Mouse (Mus musculus) left cerebral cortex, adult 9 months (tissue): ENCODE data around the gene Arhgef7.

Experiments used
- DNase-seq, 2 experiments: peaks; one replicate each; pipeline ENCODE4 v3.0.0; 2022; ENCODE audit warnings: low spot score in 2 of 2

The Arhgef7 gene

DNA sequence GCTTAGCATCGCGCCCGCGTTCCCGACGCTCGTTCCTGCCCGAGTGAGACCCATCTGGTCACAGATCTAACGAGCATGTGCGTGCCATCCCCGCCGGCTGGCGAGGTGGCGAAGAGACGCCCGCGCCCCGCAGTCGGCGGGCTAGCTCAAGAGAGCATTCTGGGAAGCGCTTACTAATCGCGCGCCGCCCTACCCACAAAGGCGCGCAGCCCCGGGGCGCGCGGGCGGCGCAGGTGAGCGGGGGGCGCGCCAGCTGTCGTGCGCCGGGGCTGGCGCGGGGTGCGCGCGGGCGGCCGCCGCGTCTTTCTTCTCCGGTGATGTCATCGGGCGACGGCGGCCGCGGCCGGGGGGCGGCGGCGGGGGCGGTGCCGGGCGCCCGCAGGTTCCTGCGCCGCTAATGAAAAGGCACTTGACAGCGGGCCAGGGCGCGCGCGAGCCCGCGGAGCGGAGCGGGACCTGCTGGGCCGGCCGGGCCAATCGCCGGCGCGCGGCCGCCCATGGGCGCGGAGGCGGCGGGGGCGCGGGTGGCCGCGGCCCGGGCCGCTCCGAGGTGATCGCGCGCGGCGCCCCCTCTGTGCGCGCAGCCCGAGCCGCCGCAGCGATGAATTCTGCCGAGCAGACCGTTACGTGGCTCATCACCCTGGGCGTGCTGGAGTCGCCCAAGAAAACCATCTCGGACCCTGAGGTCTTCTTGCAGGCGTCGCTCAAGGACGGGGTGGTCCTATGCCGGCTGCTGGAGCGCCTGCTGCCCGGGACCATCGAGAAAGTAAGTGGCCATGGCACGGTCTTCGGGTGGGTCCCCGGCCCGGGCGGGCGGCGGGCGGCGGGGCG, at the start of gene Arhgef7:
Gene Arhgef7 (plus strand): TSS at position 71 of the 831 bp plus-strand sequence.
- peak; percentile 48 to 79 for DNase-seq

DNA sequence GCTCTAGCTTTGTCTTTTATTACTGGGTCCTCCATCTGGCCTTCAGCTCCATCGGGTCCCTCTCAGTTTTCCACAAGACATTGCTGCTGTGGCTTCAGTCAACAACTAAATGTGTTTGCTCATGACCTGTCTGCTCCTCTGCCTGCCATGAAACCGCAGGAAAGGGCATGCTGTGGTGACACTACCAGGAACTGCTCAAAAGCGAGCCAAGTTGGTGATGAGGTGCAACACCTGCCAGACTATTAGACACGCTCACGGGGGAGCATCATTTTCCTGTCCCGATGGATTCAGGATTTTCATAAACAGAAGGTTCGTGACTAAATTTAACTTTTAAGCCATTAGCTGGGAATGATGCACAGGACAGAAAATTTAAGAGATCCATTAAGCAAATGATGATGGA, 43.0 kb upstream of the Arhgef7 start:
- no peak for DNase-seq

DNA sequence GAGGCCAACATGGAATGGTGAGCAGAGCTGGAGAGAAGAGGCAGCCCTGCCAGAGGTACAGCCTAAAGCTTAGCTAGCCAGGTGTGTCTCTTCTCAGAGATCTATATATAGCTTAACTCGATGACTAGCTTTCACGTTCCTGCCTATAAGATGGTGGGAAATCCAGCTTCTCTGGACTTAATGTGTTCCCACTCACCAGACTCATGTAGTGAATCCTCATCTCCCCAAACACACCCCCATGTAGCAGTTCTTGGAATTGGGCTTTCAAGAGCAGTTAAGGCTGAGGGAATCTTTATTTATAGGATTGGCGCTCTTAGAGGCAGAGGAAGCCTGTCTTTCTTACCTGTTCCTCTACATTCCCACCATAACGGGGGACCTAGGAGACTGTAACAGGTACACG, 40.3 kb upstream of the Arhgef7 start:
- DNase-seq = no peak

DNA sequence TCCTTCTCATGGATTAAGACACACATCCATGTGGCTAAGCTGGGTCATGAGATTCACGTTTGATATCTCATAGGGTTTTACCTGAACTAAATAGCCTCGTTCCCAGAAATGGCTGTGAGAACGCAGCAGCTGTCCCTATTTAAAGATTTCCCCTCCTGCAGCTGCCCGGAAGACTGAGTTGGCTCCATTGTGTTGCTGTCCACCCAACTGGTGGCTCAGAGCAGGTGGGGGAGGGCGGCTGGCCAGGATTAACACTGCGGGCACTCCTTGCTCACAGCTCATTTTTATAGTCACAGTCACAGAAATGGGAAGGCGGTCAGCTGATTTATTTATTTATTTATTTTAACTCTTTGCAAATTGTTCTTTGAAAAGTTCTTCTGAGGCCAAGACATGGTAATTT, 37.6 kb upstream of the Arhgef7 start:
- DNase-seq = no peak

DNA sequence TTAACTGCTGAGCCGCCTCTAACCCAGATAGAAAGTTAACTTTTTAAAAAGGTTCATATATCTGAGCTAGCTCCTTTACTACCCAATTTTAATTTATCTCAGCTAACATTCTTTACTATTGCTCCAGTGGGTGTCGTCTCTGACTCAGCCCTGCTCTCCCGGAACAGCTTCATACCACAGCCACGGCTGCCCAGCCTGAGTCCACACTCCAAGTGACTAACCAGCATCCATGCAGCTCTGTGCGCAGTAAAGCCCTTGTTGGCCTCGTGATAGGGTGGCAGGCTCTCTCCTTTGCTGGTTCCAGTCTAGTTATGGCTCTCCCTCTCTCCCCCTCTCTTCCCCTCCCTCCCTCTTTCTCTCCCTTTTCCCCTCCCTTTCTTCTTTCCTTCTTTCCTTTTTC, 36.2 kb upstream of the Arhgef7 start:
- DNase-seq = no peak

DNA sequence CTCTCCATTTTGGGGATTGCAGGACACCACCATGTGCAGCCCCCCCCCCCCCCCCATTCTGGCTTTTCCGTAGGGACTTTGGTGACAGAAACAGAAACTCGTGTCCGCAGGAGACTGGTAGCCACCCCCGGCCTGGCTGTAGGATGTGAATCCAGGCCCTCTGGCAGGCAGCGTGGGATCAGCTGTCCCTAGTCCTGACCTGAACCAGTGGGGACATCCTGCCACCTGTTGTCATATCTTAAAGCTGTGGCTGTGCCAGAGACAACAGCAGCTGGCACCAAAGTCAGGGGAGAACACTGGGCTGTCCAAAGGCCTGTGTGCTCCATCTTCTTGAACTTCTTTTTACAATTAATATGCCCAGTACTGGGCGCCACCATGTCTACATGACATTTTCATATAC, 35.8 kb upstream of the Arhgef7 start:
- no peak for DNase-seq

DNA sequence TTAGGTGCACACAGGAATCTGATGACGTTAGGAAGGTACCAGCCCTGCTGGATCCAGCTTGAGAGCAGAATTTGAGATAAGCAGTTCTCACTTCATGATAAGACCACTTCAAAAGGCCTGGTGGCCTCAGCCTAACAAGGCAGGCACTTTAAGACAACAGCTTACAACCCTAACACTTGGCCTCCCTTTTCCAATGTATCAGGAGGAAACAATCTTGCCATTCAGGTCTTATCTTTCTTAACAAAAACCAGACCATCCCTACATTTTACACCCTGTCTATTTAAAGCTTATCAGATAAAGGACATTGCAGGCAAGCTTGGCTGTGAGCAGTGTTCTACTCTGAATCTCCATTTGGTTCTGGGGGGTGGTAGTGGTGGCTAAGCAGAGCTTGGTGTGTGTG, 35.1 kb upstream of the Arhgef7 start:
- DNase-seq = no peak

DNA sequence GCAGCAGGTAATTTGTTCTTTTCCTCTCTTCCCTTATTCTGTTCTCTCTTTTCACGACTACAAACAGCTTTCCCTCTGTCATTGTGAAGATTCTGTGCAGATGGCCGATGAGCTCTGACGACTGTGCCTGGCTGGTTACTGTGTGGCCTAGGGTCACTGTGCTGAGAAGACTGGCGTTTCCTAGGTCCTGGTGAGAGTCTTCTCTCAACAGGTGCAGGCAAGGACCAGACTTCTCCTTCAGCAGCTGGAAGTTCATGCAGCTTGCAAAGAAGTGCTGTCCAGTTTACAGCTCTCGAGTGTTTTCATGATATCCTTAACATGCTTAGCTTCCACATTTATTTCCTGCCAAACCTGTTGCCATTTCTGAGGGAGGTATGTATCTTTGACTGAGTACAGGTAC, 33.5 kb upstream of the Arhgef7 start:
- DNase-seq = no peak

DNA sequence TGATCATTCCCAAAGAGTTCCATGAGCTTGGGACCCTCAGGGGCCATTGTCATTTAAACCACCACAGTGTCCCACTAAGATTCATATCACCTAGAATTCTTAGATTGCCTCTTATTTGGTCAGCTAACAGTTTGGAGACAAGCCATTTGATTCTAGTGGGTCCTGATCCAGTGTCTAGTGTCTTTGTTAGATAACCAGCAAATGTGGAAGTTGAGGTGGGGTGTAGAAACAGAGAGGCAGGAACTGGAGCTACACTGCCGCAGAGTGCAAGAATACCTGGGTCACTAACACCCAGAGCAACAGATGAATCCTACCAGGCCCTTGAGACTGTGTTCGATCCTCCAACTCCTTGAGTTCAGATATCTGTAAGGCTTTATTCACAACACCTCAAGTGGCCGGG, 31.3 kb upstream of the Arhgef7 start:
- no peak for DNase-seq

DNA sequence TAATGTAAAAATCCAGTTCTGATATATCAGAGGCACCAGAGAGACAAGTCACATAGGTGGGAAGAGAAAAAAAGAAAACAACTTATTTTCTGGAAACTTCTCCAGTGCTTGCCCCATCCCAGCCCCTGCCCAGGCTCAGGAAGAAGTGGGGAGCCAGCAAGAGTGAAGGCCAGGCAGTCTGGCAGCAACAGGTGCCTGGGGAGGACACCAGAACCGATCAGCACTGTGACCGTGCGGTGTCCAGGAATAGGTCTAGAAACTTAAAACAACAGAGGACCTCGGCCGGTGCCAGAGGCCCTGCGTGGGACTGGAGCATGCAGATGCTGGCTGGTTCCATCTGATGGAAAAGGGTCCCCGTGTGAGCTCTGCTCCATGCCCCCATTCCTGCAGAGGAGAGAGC, 30.1 kb upstream of the Arhgef7 start:
- DNase-seq = no peak

DNA sequence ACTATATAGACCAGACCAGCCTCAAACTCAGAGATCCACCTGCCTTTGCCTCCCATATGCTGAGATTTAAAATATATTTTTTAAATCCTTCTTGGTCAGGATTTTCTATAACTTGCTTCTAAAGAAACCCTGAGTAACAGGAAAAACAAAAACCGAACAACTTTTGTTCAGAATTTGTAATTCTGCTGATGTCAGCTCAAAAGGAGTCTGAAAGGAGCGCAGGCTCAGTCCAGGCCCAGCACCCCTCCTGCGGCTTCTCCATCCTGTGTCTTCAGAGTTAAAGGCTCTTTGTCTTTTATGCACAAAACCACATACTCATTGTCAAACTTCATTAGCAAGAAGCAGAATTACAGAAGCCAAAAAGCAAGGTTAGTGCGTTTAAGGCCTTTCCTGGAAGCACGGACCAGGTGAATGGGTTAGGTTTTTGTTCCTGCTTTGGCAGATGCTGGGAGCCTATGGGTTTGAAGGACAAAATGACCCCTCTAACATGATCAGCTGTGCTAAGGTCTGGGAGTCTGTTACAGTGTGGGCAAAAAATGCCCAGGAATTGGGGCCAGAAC, 28.0 kb upstream of the Arhgef7 start:
- no peak for DNase-seq

DNA sequence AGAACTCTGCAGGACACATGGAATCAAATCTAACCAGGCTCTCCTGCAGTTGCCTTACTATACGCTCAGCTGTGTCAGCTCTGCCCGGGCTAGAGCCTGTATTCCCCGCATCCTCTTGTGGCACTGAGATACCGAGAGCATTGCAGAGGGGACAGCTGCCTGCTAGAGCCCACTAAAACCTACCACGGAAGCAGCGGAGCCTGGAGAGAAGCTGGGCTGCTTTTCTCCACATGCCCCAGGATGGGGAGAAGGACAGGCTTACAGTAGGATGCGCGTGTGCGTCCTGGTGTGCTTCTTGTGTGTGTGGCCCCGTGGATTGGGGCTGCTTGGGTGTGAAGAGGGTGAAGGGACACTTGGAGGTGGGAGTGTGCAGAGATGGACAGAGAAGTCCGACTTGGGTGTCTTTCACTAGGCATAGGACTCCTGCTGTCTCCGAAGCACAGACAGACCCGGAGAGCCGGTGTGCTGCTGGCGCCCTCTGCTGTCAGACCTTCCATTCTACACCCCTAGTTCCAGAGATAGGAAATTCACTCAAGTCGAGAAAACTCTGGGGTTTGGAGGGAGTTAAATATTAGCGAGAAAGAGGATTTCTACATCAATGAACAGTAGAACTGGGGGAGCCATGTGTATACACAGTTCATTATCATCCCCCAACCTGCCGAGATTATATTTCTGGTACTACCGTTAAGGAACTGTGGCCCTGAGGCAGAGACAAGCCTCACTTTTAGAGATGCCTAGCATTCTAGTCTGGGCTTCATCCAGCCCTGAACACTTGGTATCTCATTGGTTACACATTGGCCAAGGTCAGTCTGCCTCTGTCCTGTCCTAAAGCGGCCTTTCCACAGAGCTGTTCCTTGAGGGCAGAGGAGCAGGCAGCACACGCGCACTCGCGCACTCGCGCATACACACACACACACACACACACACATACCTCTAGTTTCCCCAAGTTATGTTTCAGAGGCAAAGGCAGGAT, 27.2 kb upstream of the Arhgef7 start:
- DNase-seq = peak in 1 of 2 experiments; percentile 84

DNA sequence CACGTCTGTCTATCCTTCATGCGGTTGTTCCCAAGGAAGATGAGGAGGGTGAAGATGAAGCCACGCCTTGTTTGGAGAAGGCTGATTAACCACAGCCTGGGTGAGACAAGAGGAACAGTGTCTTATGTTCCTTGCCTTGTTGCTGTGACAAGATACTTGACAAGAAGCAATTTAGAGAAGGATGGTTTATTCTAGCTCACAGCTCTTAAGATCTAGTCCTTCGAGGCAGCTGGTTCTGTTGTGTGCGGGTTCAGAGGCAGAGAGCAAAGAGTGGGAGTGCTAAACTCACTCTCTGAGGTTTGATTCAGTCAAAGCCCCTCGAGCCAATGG, 26.5 kb upstream of the Arhgef7 start, which contains the start of gene 1700016D06Rik:
Gene 1700016D06Rik (minus strand): TSS at position 31 of the 330 bp plus-strand sequence.
- no peak for DNase-seq

DNA sequence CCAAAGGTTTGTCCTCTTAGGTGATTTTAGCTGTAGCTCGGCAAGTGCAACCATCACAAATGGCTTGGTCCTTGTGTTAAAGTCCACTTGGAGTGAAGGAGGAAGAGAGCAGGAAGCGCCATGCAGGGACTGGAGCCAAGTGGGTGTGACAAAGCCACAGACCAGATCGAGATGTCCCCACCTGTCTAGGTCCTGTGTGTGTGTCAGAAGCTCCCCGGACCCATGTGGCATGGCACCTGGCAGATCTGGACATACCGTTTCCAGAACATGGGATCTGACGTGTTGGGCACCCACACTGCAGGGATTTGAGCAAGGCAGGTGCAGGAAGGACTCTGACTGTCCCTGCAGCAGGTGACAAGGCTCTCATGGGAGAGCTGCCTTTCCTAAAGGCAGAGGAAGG, 26.1 kb upstream of the Arhgef7 start:
- DNase-seq = no peak

DNA sequence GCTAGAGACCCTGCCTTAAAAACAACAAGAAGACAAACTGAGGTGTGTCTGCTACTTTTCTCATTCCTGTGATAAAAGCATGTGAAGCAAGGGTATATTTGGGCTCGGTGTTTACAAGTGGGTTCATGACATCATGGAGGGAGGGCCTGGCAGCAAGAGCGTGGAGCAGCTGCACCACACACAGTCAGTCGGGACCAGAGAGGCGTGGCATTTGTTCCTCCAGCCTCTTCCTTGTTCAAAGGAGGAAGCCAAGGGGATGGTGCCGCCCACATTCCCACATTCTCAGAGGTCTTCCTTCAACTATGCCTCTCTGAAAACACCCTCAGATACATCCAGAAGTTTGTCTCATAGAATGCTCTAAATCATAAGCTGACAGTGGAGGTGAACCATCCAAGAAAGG, 23.7 kb upstream of the Arhgef7 start:
- DNase-seq = no peak

DNA sequence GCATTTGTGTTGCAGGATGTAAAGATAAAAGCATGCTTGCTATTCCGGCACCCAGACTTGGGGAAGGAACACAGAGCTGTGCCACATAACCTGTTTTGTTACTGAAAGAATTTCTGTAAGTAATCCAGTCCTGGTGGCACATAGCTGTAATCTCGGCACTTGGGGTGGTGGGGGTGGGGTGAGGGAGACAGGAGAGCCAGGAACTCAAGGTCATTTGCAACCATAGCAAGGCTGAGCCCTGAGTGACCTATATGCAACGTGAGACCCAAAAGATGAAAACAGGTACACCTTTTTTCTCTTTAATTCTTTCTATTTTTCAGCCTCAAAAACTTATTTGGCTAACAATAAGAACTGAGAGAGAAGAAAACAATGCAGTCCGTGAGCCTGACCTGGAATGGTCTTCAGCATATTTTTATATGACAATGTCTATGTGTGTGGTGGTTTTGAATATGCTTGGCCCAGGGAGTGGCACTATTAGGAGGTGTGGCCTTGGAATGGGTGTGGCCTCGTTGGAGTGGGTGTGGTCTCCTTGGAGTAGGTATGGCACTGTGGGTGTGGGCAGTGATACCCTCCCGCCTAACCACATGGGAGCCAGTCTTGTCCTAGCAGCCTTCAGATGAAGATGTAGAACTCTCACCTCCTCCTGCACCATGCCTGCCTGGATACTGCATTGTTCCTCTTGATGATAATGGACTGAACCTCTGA, 22.7 kb upstream of the Arhgef7 start:
- no peak for DNase-seq

DNA sequence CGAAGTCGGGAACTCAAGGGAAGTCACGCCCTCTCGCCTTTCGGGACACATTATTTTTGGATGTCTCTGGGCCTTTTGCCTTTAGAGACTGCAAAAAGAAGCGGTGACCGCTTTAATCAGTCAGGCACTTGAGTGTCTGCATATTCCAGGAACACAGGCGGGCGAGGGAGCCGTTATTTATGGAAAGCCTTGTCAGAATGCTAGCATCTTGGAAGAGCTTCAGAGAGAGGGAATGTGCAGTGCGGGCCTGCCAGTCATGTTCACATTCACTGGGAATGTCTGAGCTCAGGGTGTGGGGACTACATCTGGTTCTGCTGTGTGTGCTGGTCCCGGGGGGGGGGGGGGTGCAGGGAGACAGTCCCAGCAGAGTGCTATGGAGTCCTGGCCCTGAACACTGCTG, 21.7 kb upstream of the Arhgef7 start:
- peak in 1 of 2 experiments; percentile 53 for DNase-seq

DNA sequence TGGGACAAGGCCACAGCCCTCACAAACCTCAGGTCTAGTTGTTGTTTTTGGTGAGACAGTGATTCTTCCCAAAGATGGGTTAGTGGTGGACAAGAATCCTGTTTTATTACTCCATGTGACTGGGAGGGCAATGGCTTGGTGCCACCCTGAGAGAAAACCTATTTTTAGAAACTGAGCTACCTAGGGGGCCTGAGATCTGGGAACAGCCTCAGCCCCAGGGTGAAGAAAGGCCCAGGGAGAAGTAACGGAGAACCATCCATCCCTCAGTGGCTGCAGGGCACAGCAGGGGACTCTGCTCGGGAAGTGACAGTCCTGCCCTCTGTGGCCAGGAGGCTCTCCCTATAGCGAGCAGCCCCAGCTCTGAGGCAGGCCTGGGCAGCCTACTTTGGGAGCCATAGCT, 19.8 kb upstream of the Arhgef7 start:
- no peak for DNase-seq

DNA sequence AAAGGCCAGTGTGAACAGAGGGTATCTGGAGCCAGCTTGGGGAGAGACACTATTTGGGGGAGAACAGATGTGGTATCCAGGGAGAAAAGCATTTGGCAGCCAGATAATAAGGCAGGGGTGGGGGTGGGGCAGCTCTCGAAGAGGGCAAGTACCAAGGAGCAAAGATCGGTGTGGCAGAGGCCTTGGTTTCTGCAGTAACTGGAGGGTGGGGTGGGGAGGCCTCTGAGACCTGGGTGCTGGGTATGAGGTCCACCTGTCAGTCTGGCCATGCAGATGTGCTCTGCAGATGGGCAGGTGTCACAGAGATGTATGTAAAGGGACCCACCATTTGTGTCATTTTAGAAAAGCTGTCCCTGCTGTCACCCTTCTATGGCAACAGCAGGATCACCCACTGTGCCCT, 18.7 kb upstream of the Arhgef7 start:
- no peak for DNase-seq

DNA sequence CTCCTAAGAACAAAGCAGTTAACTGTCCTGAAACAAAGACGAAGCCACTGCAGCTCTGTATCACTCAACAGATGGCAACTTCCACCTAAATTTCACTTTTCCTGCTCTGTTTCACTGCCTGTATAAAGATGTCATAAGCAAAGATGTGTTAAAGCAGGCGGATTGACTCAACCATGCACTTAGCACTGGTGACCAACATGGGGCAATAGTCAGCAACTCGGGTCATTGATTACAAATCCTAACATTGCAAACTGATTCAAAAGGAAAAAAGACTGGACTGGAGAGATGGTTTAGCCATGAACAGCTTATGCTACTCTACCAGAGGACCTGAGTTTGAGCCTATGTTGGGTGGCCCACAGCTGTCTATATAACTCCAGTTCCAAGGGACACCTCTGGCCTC, 18.0 kb upstream of the Arhgef7 start:
- no peak for DNase-seq

DNA sequence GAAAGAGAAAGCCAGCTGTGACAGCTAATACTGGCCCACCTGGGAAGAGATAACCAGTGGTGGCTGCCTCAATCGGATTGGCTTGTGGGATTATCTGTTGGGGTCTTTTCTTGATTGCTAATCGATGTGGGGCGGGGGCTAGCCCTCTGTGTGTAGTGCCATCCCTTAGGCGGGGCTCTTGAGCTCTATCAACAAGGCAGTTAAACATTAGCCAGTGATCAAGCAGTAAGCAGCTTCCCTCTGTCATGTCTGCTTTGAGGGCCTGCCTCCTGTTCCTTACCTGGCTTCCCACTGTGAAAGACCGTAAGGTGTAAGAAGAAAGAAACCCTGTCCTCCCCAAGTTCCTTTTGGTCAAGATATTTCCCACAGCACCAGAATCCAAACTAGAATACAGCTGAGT, 17.1 kb upstream of the Arhgef7 start:
- no peak for DNase-seq

DNA sequence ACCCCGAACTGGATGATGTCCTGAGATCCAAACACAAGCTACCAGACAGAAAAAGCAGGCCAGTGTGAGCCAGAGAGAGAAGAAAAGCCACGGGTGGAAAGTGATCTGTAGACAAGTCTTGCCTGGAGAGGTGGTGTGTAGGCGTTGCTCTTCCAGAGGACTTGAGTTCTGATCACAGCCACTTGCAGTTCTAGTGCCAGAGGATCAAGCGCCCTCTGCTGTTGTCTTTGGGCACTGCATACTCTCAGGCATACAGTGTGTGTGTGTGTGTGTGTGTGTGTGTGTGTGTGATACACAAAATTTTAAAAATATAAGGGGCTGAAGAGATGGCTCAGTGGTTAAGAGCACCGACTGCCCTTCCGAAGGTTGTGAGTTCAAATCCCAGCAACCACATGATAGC, 15.3 kb upstream of the Arhgef7 start:
- DNase-seq = no peak
